Mouse (Mus musculus) testis, adult 2 months (tissue): ENCODE measurements around the gene Usp37.

ENCODE experiments used
- CTCF ChIP-seq: fragments of 200-500 bp; IDR thresholded peaks from 2 replicates; pipeline ENCODE4 v1.5.1; 2012; ENCODE audit warnings: low read depth, mild to moderate bottlenecking, inconsistent platforms, low read length, moderate library complexity; ENCODE audit not compliant: control insufficient read depth, insufficient read depth, insufficient replicate concordance
- POLR2A ChIP-seq: fragments of 200-500 bp; IDR thresholded peaks from 2 replicates; pipeline ENCODE4 v1.6.1; 2012; ENCODE audit warnings: low read depth, mild to moderate bottlenecking, inconsistent platforms, low read length, moderate library complexity; ENCODE audit not compliant: control insufficient read depth

DNA sequence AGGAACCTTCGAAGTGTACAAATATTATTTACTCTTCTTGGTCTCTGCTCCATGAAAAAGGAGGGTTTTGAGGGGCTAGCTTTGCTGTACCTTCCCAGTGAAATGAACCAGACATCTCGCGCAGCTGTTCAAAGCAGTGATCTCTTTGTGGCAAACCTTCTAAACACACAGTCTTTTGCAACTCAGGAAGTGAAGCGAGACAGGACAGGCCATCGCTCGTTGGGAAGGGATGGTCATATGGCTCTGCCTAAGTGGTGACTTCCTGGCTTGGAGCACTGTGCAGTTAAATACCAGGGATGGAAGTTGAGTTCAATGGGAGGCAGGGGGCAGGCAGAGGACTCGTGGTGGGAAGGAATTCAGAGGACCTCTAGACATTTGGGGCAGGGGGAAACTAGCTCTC, 118.2 kb downstream of the Usp37 start:
- TF ChIP-seq CTCF (no peak), POLR2A (no peak)
